ENCODE assay signal across 23 mouse cellular contexts in genomic region chr19:42929702-42930101, GRCm38 (mm10).
"Had no signal": no experiment of that assay in that cellular context is flagged by ENCODE, and none has a peak within 500 bp of the region (broad histone marks: within the 10 kb centered on the region; RNA-seq: fewer than 3 reads in every experiment).

No protein-coding gene starts in this region.

- H3K9me3 ChIP-seq: heart, embryonic 10.5 days; heart, embryonic 12.5 days; hindbrain, embryonic 13.5 days; kidney, embryonic 15.5 days; limb, embryonic 12.5 days; limb, embryonic 15.5 days; liver, embryonic 12.5 days had no signal

- H3K9ac ChIP-seq: heart, embryonic 12.5 days; hindbrain, embryonic 13.5 days; kidney, embryonic 15.5 days; limb, embryonic 12.5 days; limb, embryonic 15.5 days; liver, embryonic 12.5 days; liver, embryonic 14.5 days had no signal

- H3K4me2 ChIP-seq: heart, embryonic 12.5 days; hindbrain, embryonic 13.5 days; kidney, embryonic 15.5 days; limb, embryonic 12.5 days; limb, embryonic 15.5 days; liver, embryonic 12.5 days had no signal

- H3K4me3 ChIP-seq: heart, embryonic 10.5 days; heart, embryonic 12.5 days; hindbrain, embryonic 13.5 days; kidney, embryonic 15.5 days; limb, embryonic 12.5 days; limb, embryonic 15.5 days; liver, embryonic 12.5 days had no signal

- H3K27ac ChIP-seq: heart, embryonic 10.5 days; hindbrain, embryonic 13.5 days; kidney, embryonic 15.5 days; kidney, postnatal 0 days; limb, embryonic 12.5 days; limb, embryonic 15.5 days; liver, embryonic 12.5 days; liver, embryonic 14.5 days had no signal

- H3K27me3 ChIP-seq: heart, embryonic 12.5 days; hindbrain, embryonic 13.5 days; kidney, embryonic 15.5 days; limb, embryonic 12.5 days; limb, embryonic 15.5 days; liver, embryonic 12.5 days had no signal

- H3K4me1 ChIP-seq: heart, embryonic 10.5 days; hindbrain, embryonic 13.5 days; kidney, embryonic 15.5 days; liver, embryonic 12.5 days had no signal

- DNase-seq: gastrocnemius, postnatal 14 days; gastrocnemius, postnatal 36 days; heart, adult 18-20 months; heart, postnatal 10 days; kidney, adult 11 months; kidney, adult 2 months; kidney, adult 9 months; kidney, postnatal 14 days; kidney, postnatal 36 days; layer of hippocampus, adult 9-11 months; layer of hippocampus, postnatal 36 days; left cerebral cortex, postnatal 4 days had no signal

- H3K36me3 ChIP-seq: heart, embryonic 10.5 days; heart, embryonic 12.5 days; hindbrain, embryonic 13.5 days; kidney, embryonic 15.5 days; limb, embryonic 12.5 days; limb, embryonic 15.5 days; liver, embryonic 12.5 days had no signal

- ATAC-seq: hindbrain, embryonic 16.5 days; intestine, embryonic 16.5 days; liver, embryonic 12.5 days had no signal
